Mouse (Mus musculus) 3134 (cell line): ENCODE measurements around the gene Etfa.

ENCODE experiments used
- DNase-seq: peaks from one replicate; pipeline ENCODE4 v3.0.0-alpha.2; 2011; ENCODE audit warnings: low spot score; ENCODE audit not compliant: insufficient read length; ENCODE audit errors: extremely low read depth

Gene Etfa

GRCm38 (mm10) chr9:55512027-55512543 is at the start of gene Etfa:
Gene Etfa (minus strand): TSS chr9:55512243.
- peak; percentile 97 for DNase-seq

GRCm38 (mm10) chr9:55560960-55561359 is 48.9 kb upstream of the Etfa start:
- no peak for DNase-seq

GRCm38 (mm10) chr9:55554986-55555385 is 42.9 kb upstream of the Etfa start:
- DNase-seq, result no peak

DNA sequence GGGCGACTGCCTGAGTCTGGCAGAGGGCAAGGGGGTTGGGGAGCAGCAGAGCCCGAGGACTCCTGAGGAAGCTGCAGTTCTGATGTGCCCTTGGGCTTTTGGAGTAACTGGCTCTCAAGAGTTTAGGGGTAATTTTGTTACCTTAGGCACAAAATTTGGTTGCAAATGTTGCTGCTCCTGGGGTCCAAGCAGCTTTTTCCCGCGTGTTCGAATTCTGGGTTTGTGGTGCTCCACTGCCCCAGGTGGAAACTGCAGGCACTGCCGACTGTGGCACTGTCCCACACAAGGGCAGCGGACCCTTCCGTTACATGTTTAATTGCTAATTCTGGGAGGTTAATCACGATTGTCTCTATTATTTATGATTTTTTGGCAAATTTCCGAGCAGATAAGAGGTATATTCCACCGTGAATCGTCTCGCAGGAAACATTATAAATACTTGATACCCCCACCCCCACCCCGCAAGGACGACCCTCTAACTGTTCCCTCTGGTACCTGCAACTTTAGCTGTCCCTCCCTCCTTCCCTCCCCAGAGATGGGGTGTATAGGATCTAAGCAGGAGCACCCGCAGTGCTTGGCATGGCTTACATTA is 37.4 kb upstream of the Etfa start:
- DNase-seq, result no peak

GRCm38 (mm10) chr9:55548871-55549270 is 36.8 kb upstream of the Etfa start:
- no peak for DNase-seq

DNA sequence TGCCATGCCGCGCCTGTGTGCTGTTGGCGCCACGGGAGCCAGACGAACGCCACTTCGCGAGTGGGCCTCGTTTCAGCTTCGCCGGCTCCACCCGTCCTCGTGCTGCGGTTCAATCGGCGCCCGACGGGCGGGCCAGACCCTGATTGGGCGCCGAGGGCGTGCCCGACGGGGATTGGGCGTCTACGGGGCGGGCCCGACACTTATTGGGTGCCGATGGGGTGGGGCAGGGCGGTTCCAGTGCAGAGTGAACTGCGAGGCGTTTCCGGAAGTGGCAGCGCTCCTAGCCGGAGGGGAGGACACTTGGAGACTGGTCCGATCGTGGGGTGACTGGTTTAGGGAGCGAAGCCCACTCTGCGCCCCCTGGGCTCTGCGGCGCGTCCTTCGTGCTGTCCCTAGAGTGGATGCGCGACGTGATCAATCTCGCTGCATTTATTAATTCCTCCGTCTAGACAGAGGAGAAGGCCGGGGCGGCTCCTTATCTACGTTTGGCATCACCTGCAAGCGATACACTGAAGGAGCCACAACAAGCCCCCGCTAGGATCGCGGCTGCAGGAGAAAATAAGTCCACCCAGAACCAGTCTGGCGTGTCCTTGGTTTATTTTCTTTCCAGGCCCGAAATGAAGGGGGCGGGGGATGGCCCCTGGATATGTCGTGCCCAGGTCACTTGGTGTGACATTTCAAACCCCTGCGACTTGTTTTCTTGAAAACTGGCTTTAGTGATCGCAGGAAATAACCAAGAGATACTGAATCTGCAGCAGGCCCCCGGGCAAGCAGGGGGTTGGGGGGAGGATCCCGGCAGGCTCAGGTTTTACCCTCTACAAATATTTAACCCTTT is 34.4 kb upstream of the Etfa start:
- DNase-seq, result no peak

- no peak for DNase-seq
Observed at GRCm38 (mm10) chr9:55545556-55546175, 33.6 kb upstream of the Etfa start.

DNA sequence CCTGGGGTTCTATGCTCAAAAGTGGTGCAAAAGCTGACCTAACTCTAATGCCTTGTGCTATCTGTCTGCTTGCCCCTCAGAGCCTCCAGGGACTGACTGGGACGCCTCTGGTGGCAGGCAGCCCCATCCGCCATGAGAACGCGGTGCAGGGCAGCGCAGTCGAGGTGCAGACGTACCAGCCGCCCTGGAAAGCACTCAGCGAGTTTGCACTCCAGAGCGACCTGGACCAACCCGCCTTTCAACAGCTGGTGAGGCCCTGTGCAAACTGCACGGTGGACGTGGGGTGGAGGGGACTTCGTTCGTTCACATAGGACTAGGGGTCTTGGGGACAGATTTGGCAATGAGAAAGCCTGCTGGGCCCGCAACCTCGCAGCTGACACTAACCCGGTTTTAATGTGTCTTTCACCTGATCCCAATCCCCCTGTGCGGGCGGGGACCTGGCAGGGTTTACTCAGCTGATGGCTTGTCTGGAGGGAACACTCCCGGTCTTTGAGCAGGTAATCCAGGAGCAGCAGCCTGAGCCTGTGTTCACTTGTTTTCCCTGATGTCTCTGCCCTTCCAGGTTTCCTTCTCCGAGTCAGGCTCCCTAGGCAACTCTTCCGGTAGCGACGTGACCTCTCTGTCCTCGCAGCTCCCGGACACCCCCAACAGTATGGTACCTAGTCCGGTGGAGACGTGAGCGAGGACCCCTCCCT is 33.0 kb upstream of the Etfa start:
- no peak for DNase-seq

GRCm38 (mm10) chr9:55543703-55544401 is 31.8 kb upstream of the Etfa start:
- no peak for DNase-seq

DNA sequence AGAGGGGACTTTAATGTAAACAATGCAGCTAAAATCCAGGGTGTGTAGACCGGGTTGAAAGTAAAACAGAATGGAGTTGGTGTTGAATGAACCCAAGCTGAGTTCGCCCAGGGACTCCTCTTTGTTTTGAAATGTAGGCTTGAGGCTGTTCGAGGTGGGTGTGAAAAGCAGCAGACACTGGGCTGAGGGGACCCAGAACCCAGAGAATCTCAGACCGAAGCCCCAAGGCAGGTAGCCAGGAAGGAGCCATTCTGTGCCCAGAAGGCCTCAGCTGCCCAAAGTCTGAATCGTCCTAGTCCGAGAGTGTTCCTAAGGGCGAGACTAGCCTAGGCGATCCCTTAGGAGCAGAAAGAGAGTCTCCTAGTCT is 31.3 kb upstream of the Etfa start:
- no peak for DNase-seq

- no peak for DNase-seq
Observed at GRCm38 (mm10) chr9:55542366-55543325, 30.6 kb upstream of the Etfa start.

- DNase-seq, result no peak
Observed at GRCm38 (mm10) chr9:55541681-55542365, 29.8 kb upstream of the Etfa start.

- no peak for DNase-seq
Observed at GRCm38 (mm10) chr9:55540888-55541287, 28.8 kb upstream of the Etfa start.

DNA sequence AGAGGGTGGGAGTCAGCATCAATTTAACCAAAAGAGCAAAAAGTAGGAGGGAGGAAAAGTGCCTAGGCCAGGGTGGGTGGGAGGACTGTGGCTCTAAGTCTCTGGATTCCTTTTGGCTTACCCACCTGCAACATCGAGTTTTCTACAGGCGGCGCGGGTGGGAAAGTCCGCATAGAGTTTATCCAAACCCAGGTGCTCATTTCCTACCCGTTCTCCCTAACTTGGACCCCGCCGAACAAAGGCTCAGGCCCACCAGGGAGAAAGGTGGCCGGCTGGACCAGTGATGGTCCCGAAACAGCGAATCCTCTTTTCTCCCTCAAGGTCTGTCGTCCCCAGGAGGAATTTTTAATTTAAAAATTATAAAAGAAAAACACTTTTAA is 28.3 kb upstream of the Etfa start:
- DNase-seq, result no peak

DNA sequence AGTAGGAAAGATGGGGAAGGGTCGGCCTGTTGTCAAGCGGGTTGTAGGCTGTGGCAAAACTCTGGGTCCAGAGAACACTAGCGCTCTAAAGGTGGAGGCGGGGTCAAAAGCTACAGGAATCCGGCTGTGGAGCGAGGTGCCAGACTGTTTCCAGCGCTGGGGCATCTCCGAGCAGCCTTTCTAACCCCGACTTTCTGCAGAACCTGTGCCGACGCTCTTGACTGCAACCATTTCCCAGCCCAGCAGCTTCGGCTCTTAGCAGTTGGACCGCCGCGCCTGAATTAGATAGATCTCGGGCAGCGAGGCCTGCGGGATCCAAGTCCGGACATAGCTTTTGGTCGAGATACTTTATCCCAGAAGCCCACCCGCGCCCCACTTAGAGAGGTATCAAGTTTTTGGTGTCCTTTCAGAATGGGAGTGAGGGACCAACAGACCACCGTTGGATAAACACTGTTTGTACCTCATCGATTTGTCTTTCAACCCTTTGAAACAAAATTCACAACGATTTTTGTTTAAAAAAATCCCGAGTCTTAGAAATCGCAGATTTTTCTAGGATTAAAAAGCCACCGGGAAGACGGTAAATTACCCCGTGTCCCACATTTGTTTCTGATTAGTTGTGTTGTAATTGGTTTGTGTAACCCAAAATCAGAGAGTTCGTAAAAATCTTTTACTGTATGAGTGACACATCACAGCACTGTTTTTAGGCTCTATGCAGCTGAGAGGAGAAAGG is 27.8 kb upstream of the Etfa start:
- DNase-seq, result no peak

GRCm38 (mm10) chr9:55539006-55539405 is 27.0 kb upstream of the Etfa start:
- DNase-seq, result no peak

DNA sequence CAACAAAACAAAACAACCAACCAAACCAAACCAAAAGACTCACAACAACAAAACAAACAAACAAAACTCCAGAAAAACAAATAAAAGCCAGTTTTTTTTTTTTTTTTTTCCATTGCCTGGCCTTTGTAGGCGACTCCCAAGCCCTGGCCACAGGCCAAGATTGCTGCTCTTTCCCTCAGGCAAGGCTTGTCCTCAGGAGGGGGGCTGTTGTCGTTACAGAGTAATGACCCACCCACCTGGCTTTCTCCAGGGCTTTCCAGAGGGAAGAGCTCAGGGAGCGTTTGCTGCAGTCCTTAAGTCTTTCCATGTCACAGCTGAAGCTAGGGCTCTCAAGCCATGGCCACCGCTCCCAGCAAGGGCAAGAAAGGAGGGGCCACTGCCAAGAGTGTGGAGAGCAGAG is 26.3 kb upstream of the Etfa start, which contains the start of gene Isl2:
Isl2 (plus strand) TSS at position 296 of the 400 bp plus-strand sequence.
- DNase-seq, result no peak

DNA sequence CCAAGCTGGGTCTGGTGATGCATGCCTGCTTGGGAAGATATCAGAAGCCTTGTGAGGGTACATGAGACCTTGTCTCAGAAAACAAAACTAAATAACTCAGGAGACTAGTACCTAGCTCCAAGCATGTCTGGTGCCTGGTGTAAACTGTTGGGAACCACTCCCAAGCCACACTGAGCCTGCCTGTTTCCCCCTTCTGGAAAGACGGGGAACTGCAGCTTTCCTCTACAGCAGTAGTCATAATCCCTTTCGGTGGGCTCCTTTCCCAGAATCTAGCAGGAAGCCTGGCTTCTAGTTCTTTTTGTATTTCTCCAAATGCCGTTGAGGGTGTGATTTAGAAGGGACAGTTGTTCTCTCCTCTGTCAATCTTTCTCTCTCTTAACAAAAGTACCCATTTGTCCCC is 23.9 kb upstream of the Etfa start:
- no peak for DNase-seq
